Mouse (Mus musculus): Measurements from ENCODE around the gene Anapc15-ps.
A peak's percentile ranks its signal among the peaks of the same experiment; 100 is the strongest.
"Not testable (repeated sequence)": the region's sequence is repeated elsewhere in the genome, so short reads cannot be mapped to it uniquely, and the experiment has no call there.

Anapc15-ps gene

GRCm38 (mm10) chr10:95667371-95668030 is 5.8 kb downstream of the Anapc15-ps start:
- DNase-seq = no peak

GRCm38 (mm10) chr10:95666791-95667190 is 6.5 kb downstream of the Anapc15-ps start:
- DNase-seq = no peak

- DNase-seq = no peak
These were observed 7.7 kb downstream of the Anapc15-ps start for GRCm38 (mm10) chr10:95665426-95665990.

- no peak for DNase-seq
These were observed 8.6 kb downstream of the Anapc15-ps start for GRCm38 (mm10) chr10:95664613-95665012.

GRCm38 (mm10) chr10:95660356-95660755 is 12.9 kb downstream of the Anapc15-ps start:
- no peak for DNase-seq

- no peak for DNase-seq
These were observed 13.6 kb downstream of the Anapc15-ps start for GRCm38 (mm10) chr10:95659471-95660150.

- DNase-seq = no peak
These were observed 14.4 kb downstream of the Anapc15-ps start for GRCm38 (mm10) chr10:95658836-95659343.

- DNase-seq = peak; percentile 26 to 49
These were observed 16.7 kb downstream of the Anapc15-ps start for GRCm38 (mm10) chr10:95656236-95657225.

GRCm38 (mm10) chr10:95652131-95652530 is 21.1 kb downstream of the Anapc15-ps start:
- DNase-seq = no peak

GRCm38 (mm10) chr10:95648326-95648888 is 24.8 kb downstream of the Anapc15-ps start:
- DNase-seq = no peak

GRCm38 (mm10) chr10:95647128-95647527 is 26.1 kb downstream of the Anapc15-ps start:
- DNase-seq = no peak

GRCm38 (mm10) chr10:95646576-95646975 is 26.7 kb downstream of the Anapc15-ps start:
- no peak for DNase-seq

- DNase-seq = no peak
These were observed 29.4 kb downstream of the Anapc15-ps start for GRCm38 (mm10) chr10:95643696-95644360.

GRCm38 (mm10) chr10:95643042-95643441 is 30.2 kb downstream of the Anapc15-ps start:
- DNase-seq = no peak

GRCm38 (mm10) chr10:95641335-95641734 is 31.9 kb downstream of the Anapc15-ps start:
- DNase-seq = no peak

GRCm38 (mm10) chr10:95639429-95639828 is 33.8 kb downstream of the Anapc15-ps start:
- no peak for DNase-seq

GRCm38 (mm10) chr10:95634751-95635150 is 38.5 kb downstream of the Anapc15-ps start:
- DNase-seq = no peak

GRCm38 (mm10) chr10:95634261-95634660 is 39.0 kb downstream of the Anapc15-ps start:
- no peak for DNase-seq

- no peak for DNase-seq
These were observed 41.7 kb downstream of the Anapc15-ps start for GRCm38 (mm10) chr10:95631568-95631967.

- no peak for DNase-seq
These were observed 42.4 kb downstream of the Anapc15-ps start for GRCm38 (mm10) chr10:95630726-95631345.

- not testable (repeated sequence) for DNase-seq
These were observed 43.1 kb downstream of the Anapc15-ps start for GRCm38 (mm10) chr10:95630166-95630565.
